Mouse (Mus musculus): ENCODE data around the gene Gm1043. TPM values are rescaled to one million over a fixed set of nuclear protein-coding genes. Genes with fewer than 3 reads are reported as not detected.

Gm1043 gene
- polyA plus RNA-seq, 2 experiments: 0.96 TPM; not detected in 1

- Histone ChIP-seq H3K27ac (replicated peaks; ENCODE audit: low read depth, low read length) (no peak overlapping the region), H3K4me2 (replicated peaks; ENCODE audit: low read depth, low read length, severe bottlenecking) (no peak overlapping the region), H3K4me1 (ENCODE audit: control insufficient read depth, insufficient read depth, low read length) (peaks cover 12% of the 10 kb centered on the region), H3K9me3 (ENCODE audit: control insufficient read depth, low read length) (no peaks in the 10 kb centered on the region), H3K27me3 (ENCODE audit: control insufficient read depth, insufficient read depth, low read length) (peaks cover 62% of the 10 kb centered on the region), H3K9ac (ENCODE audit: low read depth, low read length, severe bottlenecking) (no peak overlapping the region), H3K4me3 (replicated peaks; ENCODE audit: low read length) (no peak overlapping the region), H3K36me3 (ENCODE audit: control insufficient read depth, insufficient read depth, low read length) (no peaks in the 10 kb centered on the region)
- DNase-seq (ENCODE audit: low spot score) (no peak), ATAC-seq (ENCODE audit: low FRiP score, low read depth) (no peak)
- TF ChIP-seq POLR2A (IDR thresholded peaks at IDR 0.05; ENCODE audit: borderline replicate concordance, extremely low read depth, insufficient read depth, insufficient read length): no peak
- WGBS: 20% methylated on average over 9 of the region's 9 CpGs
Observed at GRCm38 (mm10) chr5:37244666-37245242, 159.6 kb downstream of the Gm1043 start.

DNA sequence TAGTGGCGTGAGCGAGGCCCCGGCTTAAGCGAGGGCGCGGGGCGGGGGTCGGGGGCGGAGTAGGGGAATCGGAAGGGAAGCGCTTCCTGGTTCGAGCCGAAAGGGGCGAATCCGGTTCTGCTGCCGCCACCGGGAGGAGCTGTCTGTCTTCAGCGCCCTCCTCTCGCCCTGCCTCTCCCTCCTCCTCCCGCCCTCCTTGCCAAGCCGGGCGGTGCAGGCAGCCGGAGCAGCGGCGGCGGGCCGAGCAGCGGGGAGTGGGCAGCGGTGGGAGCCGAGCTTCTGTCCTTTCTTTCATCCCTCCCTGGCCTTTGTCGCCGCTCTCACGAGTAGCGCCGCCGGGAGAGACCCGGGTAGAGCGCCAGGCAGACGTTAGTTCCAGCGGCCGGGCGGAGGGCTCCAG, 160.5 kb downstream of the Gm1043 start:
- DNase-seq (ENCODE audit: low spot score) (peak; percentile 57), ATAC-seq (ENCODE audit: low FRiP score, low read depth) (no peak)
- no peaks in the 10 kb centered on the region for H3K9me3 ChIP-seq (ENCODE audit: control insufficient read depth, low read length)
- H3K9ac ChIP-seq (ENCODE audit: low read depth, low read length, severe bottlenecking): peak overlapping the region; percentile 31; the same call in 1 of the 2 replicates
- H3K4me3 ChIP-seq (replicated peaks; ENCODE audit: low read length): peak overlapping the region; percentile 43
- no peaks in the 10 kb centered on the region for H3K36me3 ChIP-seq (ENCODE audit: control insufficient read depth, insufficient read depth, low read length)
- no peak overlapping the region for H3K27ac ChIP-seq (replicated peaks; ENCODE audit: low read depth, low read length)
- under 1% methylated on average over 34 of the region's 42 CpGs for WGBS
- TF ChIP-seq POLR2A (IDR thresholded peaks at IDR 0.05; ENCODE audit: borderline replicate concordance, extremely low read depth, insufficient read depth, insufficient read length): no peak
- peaks cover 54% of the 10 kb centered on the region for H3K27me3 ChIP-seq (ENCODE audit: control insufficient read depth, insufficient read depth, low read length)
- peaks cover 12% of the 10 kb centered on the region for H3K4me1 ChIP-seq (ENCODE audit: control insufficient read depth, insufficient read depth, low read length)
- peak overlapping the region; percentile 74 for H3K4me2 ChIP-seq (replicated peaks; ENCODE audit: low read depth, low read length, severe bottlenecking)

GRCm38 (mm10) chr5:37246138-37246910, 161.2 kb downstream of the Gm1043 start:
- Histone ChIP-seq H3K4me3 (replicated peaks; ENCODE audit: low read length) (peak overlapping the region; percentile 43), H3K9me3 (ENCODE audit: control insufficient read depth, low read length) (no peaks in the 10 kb centered on the region), H3K4me2 (replicated peaks; ENCODE audit: low read depth, low read length, severe bottlenecking) (peak overlapping the region; percentile 74), H3K36me3 (ENCODE audit: control insufficient read depth, insufficient read depth, low read length) (no peaks in the 10 kb centered on the region), H3K9ac (ENCODE audit: low read depth, low read length, severe bottlenecking) (peak overlapping the region; percentile 31; the same call in 1 of the 2 replicates), H3K4me1 (ENCODE audit: control insufficient read depth, insufficient read depth, low read length) (peaks cover 12% of the 10 kb centered on the region), H3K27ac (replicated peaks; ENCODE audit: low read depth, low read length) (no peak overlapping the region), H3K27me3 (ENCODE audit: control insufficient read depth, insufficient read depth, low read length) (peaks cover 48% of the 10 kb centered on the region)
- WGBS: under 1% methylated on average over 33 of the region's 37 CpGs
- no peak for TF ChIP-seq POLR2A (IDR thresholded peaks at IDR 0.05; ENCODE audit: borderline replicate concordance, extremely low read depth, insufficient read depth, insufficient read length)
- ATAC-seq (ENCODE audit: low FRiP score, low read depth) (no peak), DNase-seq (ENCODE audit: low spot score) (no peak)

DNA sequence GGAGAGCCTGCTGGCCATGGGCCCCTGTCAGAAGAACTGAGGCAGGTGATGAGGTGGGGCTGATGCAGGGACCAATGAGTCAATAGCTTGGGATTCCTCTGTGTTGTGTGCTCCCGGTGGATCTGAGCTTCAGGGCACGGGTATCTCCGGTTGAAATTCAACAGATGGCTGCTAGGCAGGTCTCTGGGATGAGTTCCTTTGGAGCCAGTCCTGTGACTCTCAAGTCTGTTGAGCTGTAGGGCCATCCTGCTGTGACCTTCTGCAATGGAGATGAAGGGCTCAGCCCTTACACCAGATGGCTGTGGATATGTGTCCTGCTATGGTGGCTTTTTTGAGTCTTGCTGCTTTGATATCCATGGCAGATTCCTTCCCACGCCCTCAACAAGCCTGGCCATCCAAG, 162.3 kb downstream of the Gm1043 start:
- 27% methylated on average over 4 of the region's 4 CpGs for WGBS
- no peak overlapping the region for H3K4me3 ChIP-seq (replicated peaks; ENCODE audit: low read length)
- H3K9ac ChIP-seq (ENCODE audit: low read depth, low read length, severe bottlenecking): no peak overlapping the region
- TF ChIP-seq POLR2A (IDR thresholded peaks at IDR 0.05; ENCODE audit: borderline replicate concordance, extremely low read depth, insufficient read depth, insufficient read length): no peak
- H3K27me3 ChIP-seq (ENCODE audit: control insufficient read depth, insufficient read depth, low read length): peaks cover 36% of the 10 kb centered on the region
- peaks cover 4% of the 10 kb centered on the region for H3K4me1 ChIP-seq (ENCODE audit: control insufficient read depth, insufficient read depth, low read length)
- DNase-seq (ENCODE audit: low spot score): no peak
- H3K9me3 ChIP-seq (ENCODE audit: control insufficient read depth, low read length): no peaks in the 10 kb centered on the region
- H3K4me2 ChIP-seq (replicated peaks; ENCODE audit: low read depth, low read length, severe bottlenecking): no peak overlapping the region
- no peak overlapping the region for H3K27ac ChIP-seq (replicated peaks; ENCODE audit: low read depth, low read length)
- H3K36me3 ChIP-seq (ENCODE audit: control insufficient read depth, insufficient read depth, low read length): no peaks in the 10 kb centered on the region
- ATAC-seq (ENCODE audit: low FRiP score, low read depth): no peak

DNA sequence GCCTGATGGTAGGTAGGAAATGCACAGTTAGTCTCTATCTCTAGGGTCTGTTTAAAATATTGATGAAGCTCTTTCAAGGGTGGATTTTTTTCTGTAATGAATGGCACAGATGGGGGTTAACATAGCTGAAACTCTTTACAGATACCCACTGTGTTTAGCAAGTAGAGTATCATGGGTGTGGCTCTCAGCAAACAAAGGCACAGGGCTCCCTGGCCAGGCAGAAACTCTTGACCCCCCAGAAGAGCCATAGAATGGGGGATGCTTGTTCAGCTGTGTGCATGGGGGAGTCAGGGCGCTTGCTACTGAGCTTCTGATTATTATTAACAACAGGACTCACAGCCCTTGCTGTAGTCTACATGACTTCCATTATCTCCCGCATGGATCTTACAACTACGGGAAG, 163.7 kb downstream of the Gm1043 start:
- Histone ChIP-seq H3K9ac (ENCODE audit: low read depth, low read length, severe bottlenecking) (no peak overlapping the region), H3K27me3 (ENCODE audit: control insufficient read depth, insufficient read depth, low read length) (peaks cover 22% of the 10 kb centered on the region), H3K9me3 (ENCODE audit: control insufficient read depth, low read length) (no peaks in the 10 kb centered on the region), H3K27ac (replicated peaks; ENCODE audit: low read depth, low read length) (no peak overlapping the region), H3K4me3 (replicated peaks; ENCODE audit: low read length) (no peak overlapping the region), H3K36me3 (ENCODE audit: control insufficient read depth, insufficient read depth, low read length) (no peaks in the 10 kb centered on the region), H3K4me2 (replicated peaks; ENCODE audit: low read depth, low read length, severe bottlenecking) (no peak overlapping the region), H3K4me1 (ENCODE audit: control insufficient read depth, insufficient read depth, low read length) (peaks cover 4% of the 10 kb centered on the region)
- no peak for TF ChIP-seq POLR2A (IDR thresholded peaks at IDR 0.05; ENCODE audit: borderline replicate concordance, extremely low read depth, insufficient read depth, insufficient read length)
- ATAC-seq (ENCODE audit: low FRiP score, low read depth): no peak
- no peak for DNase-seq (ENCODE audit: low spot score)
- WGBS: 82% methylated on average over 3 of the region's 3 CpGs
